Mouse (Mus musculus) bone marrow macrophage, adult 2 months (primary cell): ENCODE data around the gene Gm20388.

ENCODE experiments used
- CTCF ChIP-seq: IDR thresholded peaks from 2 replicates; pipeline ENCODE4 v1.5.1; 2012; ENCODE audit warnings: low read depth, mild to moderate bottlenecking, low read length, moderate library complexity
- POLR2A ChIP-seq: IDR thresholded peaks from 2 replicates; pipeline ENCODE4 v1.6.1; 2012; ENCODE audit warnings: mild to moderate bottlenecking, low read depth, low read length, borderline replicate concordance

DNA sequence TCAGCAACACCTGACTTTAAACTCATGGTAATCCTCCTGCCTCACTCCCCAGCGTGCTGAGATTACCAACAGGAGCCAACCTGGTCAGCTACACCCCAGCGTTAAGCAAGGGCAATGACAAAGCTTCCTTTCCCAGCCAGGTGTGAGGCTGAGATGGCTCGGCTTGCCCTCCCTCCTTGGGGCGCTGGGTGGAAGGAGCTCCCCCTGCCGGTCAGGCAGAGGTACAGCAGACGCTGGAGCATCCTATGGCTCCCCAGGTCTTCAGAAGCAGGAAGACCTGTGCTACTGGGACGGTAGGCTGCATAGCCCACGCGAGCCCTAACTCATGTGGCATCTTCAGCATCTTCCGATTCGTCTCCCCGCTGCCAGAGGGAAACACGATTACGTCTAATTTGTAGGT lies 917.6 kb downstream of the Gm20388 start:
- peak; percentile 93 for TF ChIP-seq CTCF
- TF ChIP-seq POLR2A: no peak
